Mouse (Mus musculus) left cerebral cortex, adult 2 months (tissue): ENCODE measurements around the gene Cdyl2. TPM values are rescaled to one million over a fixed set of nuclear protein-coding genes. Genes with fewer than 3 reads are reported as not detected.

ENCODE experiments used
- DNase-seq, 2 experiments: peaks; one replicate each; pipeline ENCODE4 v3.0.0; 2021 to 2022; ENCODE audit warnings: low spot score in 2 of 2, mixed read lengths in 1 of 2; ENCODE audit errors: extremely low spot score in 1 of 2
- H3K27ac ChIP-seq: fragments of 200-600 bp; 2 replicates; pipeline ENCODE4 v1.8.1; 2022
- H3K4me3 ChIP-seq: fragments of 200-600 bp; 2 replicates; pipeline ENCODE4 v1.8.1; 2022
- CTCF ChIP-seq: fragments of 200-600 bp; IDR thresholded peaks from 2 replicates; pipeline ENCODE4 v1.8.1; 2022; ENCODE audit warnings: antibody characterized with exemption, mild to moderate bottlenecking, moderate library complexity
- intact Hi-C: fragments of 180-260 bp; cut with DNase I; formaldehyde crosslinking; loops from one replicate; pipeline ENCODE4 v1.15.1; 2025
- total RNA-seq, 2 experiments: library from RNA; stranded (reverse); gene quantifications; 2 replicates each; pipeline ENCODE4 v1.2.3; 2021

Gene Cdyl2
- total RNA-seq, 2 experiments from 2014 or later, result 22.4 to 24.1 TPM

DNA sequence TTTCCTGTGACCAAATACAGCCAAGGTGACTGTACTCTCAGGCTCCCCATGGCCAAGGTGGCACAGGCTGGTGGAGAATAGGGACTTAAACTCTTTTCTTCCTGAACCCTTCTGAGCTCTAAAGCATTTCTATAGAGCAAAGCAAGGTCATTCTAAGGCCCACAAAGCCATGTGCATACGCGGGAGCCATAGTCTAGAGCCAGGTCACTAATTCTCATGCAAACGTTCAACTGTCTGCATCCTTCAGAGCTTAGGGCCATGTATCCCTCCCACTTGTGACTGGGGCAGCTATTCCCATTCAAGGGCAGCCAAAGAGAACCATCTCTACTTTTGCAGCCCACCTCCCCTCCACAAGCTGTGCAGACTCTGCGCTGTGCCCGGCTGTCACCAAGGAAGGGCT lies 159.7 kb downstream of the Cdyl2 start:
- intact Hi-C loops, result no loop called here
- Histone ChIP-seq H3K4me3 (no peak overlapping the region), H3K27ac (no peak overlapping the region)
- no peak for TF ChIP-seq CTCF
- DNase-seq, result no peak

DNA sequence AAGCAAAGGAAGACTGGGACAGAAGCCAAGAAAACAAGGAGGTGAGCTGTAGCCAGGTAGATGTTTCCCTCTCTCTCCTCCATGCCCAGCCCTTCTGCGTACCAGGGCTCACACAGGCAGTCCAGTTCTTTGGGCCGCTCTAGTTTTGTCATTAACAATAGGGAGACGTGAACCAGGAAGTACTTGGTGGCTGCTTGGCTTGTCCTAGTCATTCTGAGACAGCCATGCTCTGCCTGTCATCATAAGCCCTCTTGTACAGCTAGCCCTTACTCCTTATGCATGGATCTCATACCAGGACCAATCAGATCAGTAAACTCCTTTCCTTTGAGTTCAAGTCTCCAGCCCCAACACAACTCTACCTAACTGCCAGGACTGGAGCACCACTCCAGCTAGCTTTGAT lies 180.0 kb downstream of the Cdyl2 start:
- intact Hi-C loops, result loop anchor here (1.0 kb wide), 2 partner anchors 68 to 182 kb away; no protein-coding TSS in a partner anchor
- no peak for TF ChIP-seq CTCF
- no peak overlapping the region for H3K27ac ChIP-seq
- no peak for DNase-seq
- no peak overlapping the region for H3K4me3 ChIP-seq

DNA sequence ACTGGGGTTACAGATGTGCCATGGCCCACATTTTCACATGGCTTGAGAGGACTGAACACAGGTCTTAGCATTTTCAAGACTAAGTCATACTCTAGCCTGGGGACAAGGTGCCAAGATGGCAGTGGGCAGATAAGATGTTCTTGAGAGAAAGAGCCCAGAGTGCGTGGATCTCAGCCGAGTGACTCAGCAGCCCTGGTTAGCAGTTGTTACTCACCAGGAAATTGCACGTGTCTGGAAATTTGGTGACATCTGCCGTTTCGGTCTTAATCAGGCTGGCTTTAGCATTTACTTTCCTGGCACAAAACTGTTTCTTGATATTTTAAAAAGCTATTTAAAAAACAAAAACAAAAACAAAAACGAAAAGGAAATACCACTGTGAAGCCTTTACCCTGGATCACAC lies 180.5 kb downstream of the Cdyl2 start:
- H3K27ac ChIP-seq, result no peak overlapping the region
- peak; percentile 49 to 62 for DNase-seq
- H3K4me3 ChIP-seq, result no peak overlapping the region
- intact Hi-C loops, result loop anchor here (1.0 kb wide), 2 partner anchors 68 to 182 kb away; no protein-coding TSS in a partner anchor
- TF ChIP-seq CTCF, result no peak

DNA sequence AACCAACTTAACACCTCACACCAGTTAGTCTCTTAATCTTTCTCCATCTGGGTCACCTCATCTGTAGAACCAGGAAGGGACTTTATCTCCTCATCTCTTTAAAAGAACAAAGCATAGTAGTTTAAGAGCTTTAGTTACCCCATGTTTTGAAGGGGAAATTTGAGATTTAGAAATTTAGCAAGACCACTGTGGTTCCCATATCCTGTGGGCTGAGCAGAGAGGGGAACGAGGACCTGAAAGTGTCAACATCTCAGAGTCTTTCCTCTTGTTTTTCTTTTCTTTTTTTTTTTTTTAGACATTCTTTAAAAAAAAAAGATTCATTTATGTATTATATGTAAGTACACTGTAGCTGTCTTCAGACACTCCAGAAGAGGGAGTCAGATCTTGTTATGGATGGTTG lies 189.4 kb downstream of the Cdyl2 start:
- no peak overlapping the region for H3K4me3 ChIP-seq
- H3K27ac ChIP-seq, result no peak overlapping the region
- intact Hi-C loops, result no loop called here
- DNase-seq, result no peak
- no peak for TF ChIP-seq CTCF

DNA sequence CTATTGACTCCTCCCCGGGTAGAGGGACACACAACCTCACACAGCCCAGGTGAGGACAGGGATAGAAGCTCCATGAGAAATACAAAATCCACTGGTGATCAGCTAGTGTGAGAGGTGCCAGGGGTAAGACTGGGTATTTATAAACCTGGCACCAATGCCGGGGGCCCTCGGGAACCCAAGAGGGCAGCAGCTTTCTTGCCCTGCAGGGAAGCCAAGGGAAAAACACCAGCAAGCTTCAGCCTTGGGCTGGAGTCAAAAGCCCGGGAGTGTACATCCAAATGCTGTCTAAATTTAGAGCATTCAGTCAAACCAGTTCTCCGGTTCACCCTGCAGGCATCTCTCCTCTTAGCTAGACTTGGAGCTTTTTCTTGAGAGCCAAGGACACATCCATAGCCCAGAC lies 189.9 kb downstream of the Cdyl2 start:
- H3K27ac ChIP-seq, result no peak overlapping the region
- no peak for DNase-seq
- intact Hi-C loops, result no loop called here

DNA sequence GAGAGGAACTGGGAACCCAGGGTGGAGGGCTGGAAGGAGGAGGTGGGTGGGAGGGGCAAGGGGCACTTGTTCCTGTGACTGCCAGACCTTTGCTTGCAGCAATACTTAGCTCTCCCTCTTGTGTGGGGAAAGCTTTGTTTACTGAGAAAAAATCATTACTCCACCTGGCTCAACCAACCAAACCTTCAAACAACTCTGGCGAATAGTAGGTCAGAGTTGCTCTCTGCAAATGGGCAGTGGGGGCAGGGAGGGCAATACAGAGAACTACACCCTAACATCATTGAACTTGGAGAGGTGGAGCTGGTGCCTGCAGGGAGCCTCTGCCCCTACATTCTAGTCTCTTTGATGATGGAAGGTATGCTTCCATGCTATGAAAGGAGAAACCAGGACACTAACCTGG lies 192.7 kb downstream of the Cdyl2 start:
- intact Hi-C loops, result no loop called here

More for the DNA sequence above, 189.9 kb downstream of the Cdyl2 start:
- no peak overlapping the region for H3K4me3 ChIP-seq
- TF ChIP-seq CTCF, result no peak

DNA sequence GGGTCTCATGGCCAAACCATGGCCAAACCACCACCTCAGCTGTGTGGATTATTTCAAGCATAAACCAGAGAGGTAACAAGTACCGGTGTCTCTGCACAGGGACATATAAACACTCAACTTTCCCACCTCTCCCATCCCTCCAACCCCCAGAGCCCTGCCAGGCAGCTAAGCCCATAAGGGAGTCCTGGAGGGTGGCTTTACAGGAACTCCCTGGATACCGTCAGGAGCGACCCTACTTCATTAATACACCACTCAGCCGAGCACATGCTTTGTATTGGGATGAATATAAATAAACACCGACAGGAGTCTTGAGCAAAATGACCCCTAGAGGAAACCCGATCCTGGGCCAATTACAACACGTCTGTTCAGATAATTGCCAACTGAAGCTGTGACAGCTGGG lies 194.0 kb downstream of the Cdyl2 start:
- H3K27ac ChIP-seq, result no peak overlapping the region
- no peak for DNase-seq
- H3K4me3 ChIP-seq, result no peak overlapping the region
- no peak for TF ChIP-seq CTCF
- intact Hi-C loops, result no loop called here

More for the DNA sequence above, 192.7 kb downstream of the Cdyl2 start:
- H3K4me3 ChIP-seq, result no peak overlapping the region
- DNase-seq, result no peak
- no peak overlapping the region for H3K27ac ChIP-seq
- no peak for TF ChIP-seq CTCF

DNA sequence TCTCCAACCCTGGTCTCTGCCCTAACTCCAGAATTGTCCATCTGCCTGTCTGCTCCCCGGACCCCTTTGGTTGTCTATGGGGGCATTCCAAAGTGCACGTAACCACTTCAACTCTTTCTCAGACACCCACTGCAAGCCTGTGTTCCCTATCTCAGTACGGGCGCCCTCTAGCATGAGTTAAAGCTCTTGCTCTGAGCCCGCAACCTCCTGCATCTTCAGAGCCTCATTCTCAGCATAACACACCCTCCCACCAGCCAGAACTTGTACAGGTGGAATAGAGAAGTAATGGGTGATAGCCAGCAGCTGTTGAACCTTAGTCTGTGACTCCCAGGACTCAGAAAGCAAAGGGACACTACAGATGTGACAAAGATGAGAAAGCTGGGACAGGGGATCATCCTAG lies 196.0 kb downstream of the Cdyl2 start:
- intact Hi-C loops, result no loop called here
- Histone ChIP-seq H3K4me3 (no peak overlapping the region), H3K27ac (no peak overlapping the region)
- DNase-seq, result no peak
- TF ChIP-seq CTCF, result no peak

DNA sequence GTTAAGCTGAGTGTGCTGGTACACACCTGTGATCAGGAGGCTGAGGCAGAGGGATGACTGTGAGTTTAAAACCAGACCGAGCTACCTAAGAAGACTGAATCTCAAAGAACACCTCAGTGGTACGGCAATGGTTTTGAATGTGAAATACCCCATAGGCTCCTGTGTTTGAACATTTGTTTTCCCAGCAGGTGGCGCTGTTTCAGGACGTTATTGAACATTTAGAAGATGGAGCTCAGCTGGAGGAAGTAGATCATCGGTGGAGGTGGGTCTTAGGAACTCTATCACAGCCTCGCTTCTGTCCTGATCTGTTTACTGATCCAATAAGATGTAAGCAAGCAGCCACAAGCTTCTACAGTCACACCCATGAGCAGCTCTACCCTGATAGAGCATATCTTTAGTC lies 199.7 kb downstream of the Cdyl2 start:
- no peak overlapping the region for H3K4me3 ChIP-seq
- H3K27ac ChIP-seq, result no peak overlapping the region
- intact Hi-C loops, result no loop called here
- no peak for DNase-seq
- TF ChIP-seq CTCF, result peak; percentile 2; the same call in 1 of the 2 replicates

DNA sequence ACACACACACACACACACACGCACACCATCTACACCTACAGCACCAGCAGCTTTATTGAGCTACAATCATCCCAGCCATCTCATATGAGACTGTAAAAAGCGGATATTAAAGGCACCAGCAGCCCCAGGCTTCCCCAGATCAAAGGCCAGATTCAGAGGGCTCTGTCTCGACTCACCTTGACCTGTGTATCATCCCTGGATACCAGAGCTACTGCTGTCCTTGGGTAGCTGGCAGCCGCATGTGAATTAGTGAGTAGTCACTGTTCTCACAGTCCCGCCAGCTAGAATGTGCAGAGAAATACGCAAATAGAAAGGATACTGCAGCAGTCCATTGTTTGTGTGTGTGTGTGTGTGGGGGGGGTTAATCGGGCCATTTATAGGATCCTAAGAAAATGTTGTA lies 204.1 kb downstream of the Cdyl2 start:
- no peak for TF ChIP-seq CTCF
- Histone ChIP-seq H3K27ac (no peak overlapping the region), H3K4me3 (no peak overlapping the region)
- intact Hi-C loops, result no loop called here
- DNase-seq, result no peak

DNA sequence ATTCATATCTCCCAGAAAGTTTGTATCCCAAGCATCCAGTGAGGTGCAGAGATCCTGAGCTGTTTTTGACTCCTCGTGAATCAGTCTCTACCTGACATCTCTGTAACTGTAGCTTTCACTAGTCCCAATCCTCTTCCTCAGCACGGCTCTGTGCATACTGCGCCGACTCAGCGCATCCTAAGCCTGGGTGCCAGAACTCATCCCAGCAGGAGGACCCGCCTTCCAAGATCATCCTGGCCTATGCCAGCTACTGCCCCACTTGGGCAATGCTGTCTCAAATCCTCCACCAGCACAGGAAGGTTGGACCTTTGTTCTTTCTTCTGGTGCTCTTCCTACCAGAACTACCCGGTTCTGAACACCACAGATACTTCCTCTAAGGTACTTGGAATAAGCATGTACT lies 207.9 kb downstream of the Cdyl2 start:
- no peak overlapping the region for H3K4me3 ChIP-seq
- intact Hi-C loops, result no loop called here
- TF ChIP-seq CTCF, result no peak
- H3K27ac ChIP-seq, result no peak overlapping the region
- DNase-seq, result no peak

Other genes starting within 250 kb of the Cdyl2 start
- 1 to 10 TPM; 1.3 to 3.6 TPM for gene Dynlrb2, start 228.0 kb downstream of the Cdyl2 start, total RNA-seq
- gene Cmc2, start 188.5 kb upstream of the Cdyl2 start, total RNA-seq, result 10 to 100 TPM; 19.2 to 20.8 TPM
- gene Cenpn, start 188.7 kb upstream of the Cdyl2 start, total RNA-seq, result 1 to 10 TPM in 1 of 2 experiments, under 1 TPM in 1; 0.97 to 2.0 TPM
- 10 to 100 TPM; 73.9 to 76.0 TPM for gene Atmin, start 210.4 kb upstream of the Cdyl2 start, total RNA-seq
- gene 1700030J22Rik, start 246.0 kb upstream of the Cdyl2 start, total RNA-seq, result 10 to 100 TPM; 11.5 to 14.3 TPM